Comparison of ENCODE assay signal across 12 mouse cellular contexts in the genomic region with DNA sequence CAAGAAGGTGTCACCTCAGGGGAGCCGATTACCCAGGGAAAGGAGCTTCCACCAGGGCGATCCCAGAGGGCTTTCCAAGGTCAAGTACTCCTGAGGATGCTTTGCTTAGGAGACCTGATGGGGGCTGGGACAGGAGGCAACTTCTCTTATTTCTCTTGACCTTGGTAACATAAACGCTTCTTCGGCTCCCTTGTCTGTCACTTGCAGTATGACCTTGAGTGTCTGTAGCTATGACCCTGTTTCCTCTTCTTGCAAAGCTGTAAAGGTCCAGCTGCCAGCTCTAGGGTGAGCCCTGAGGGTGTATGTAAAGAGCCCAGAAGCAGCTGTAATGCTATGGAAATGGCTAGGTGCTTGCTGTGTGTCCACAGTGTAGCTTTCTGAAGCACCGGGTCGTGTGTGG. TPM values are rescaled to one million over a fixed set of nuclear protein-coding genes. Genes with fewer than 3 reads are reported as not detected.
DNase-seq lines count a peak whose midpoint lies in the region; ATAC-seq and TF ChIP-seq lines count a peak whose summit lies in the region.
"Had no signal": no experiment of that assay in that cellular context is flagged by ENCODE, and none has a peak within 500 bp of the region (broad histone marks: within the 10 kb centered on the region; RNA-seq: fewer than 3 reads in every experiment).

No protein-coding gene starts in this region.

- no peaks in the 10 kb centered on the region for H3K36me3 ChIP-seq in intestine, embryonic 14.5 days (ENCODE audit: control insufficient read depth, insufficient read depth, low read length)
- no peaks in the 10 kb centered on the region for H3K36me3 ChIP-seq in intestine, embryonic 15.5 days
- H3K36me3 ChIP-seq in neural tube, embryonic 12.5 days = no peaks in the 10 kb centered on the region
- H3K36me3 ChIP-seq: midbrain, embryonic 12.5 days had no signal

- H3K27me3 ChIP-seq in intestine, embryonic 14.5 days (replicated peaks; ENCODE audit: control insufficient read depth, insufficient read depth, low read length) = no peaks in the 10 kb centered on the region
- no peaks in the 10 kb centered on the region for H3K27me3 ChIP-seq in intestine, embryonic 15.5 days (replicated peaks)
- peaks cover 6% of the 10 kb centered on the region; the same call in 1 of the 2 replicates for H3K27me3 ChIP-seq in neural tube, embryonic 12.5 days (replicated peaks)

- no peak overlapping the region for H3K9ac ChIP-seq in intestine, embryonic 14.5 days (ENCODE audit: low read length)
- no peak overlapping the region for H3K9ac ChIP-seq in intestine, embryonic 15.5 days
- H3K9ac ChIP-seq in neural tube, embryonic 12.5 days = no peak overlapping the region

- H3K27ac ChIP-seq in intestine, embryonic 14.5 days (ENCODE audit: low read depth) = no peak overlapping the region
- no peak overlapping the region for H3K27ac ChIP-seq in intestine, embryonic 15.5 days
- no peak overlapping the region for H3K27ac ChIP-seq in neural tube, embryonic 12.5 days
- H3K27ac ChIP-seq in embryonic fibroblast, embryonic 13.5 days (ENCODE audit: insufficient read depth, low read length) = no peak overlapping the region
- H3K27ac ChIP-seq: midbrain, embryonic 12.5 days had no signal

- TF ChIP-seq POLR2A in embryonic fibroblast, embryonic 13.5 days (IDR thresholded peaks at IDR 0.05; ENCODE audit: low read depth, low read length) = 0 out of 2 replicates have a peak, but pooled peaks have one; percentile 11

- WGBS in intestine, embryonic 14.5 days = 68% methylated on average over 6 of the region's 6 CpGs
- WGBS in intestine, embryonic 15.5 days = 66% methylated on average over 6 of the region's 6 CpGs
- 85% methylated on average over 6 of the region's 6 CpGs for WGBS in neural tube, embryonic 12.5 days

- no peak for DNase-seq in intestine, embryonic 14.5 days (ENCODE audit: low spot score)
- DNase-seq in neural tube, embryonic 10.5 days (ENCODE audit: extremely low spot score, low spot score) = no peak
- no peak for DNase-seq in right cerebral cortex, postnatal 4 days
- DNase-seq in cerebellum, adult 11 months = no peak
- DNase-seq: adrenal gland, postnatal 36 days; cerebellum, adult 9-11 months; gastrocnemius, postnatal 36 days; kidney, postnatal 36 days had no signal

- no peaks in the 10 kb centered on the region for H3K9me3 ChIP-seq in intestine, embryonic 14.5 days (ENCODE audit: control insufficient read depth, low read length)
- H3K9me3 ChIP-seq in intestine, embryonic 15.5 days = no peaks in the 10 kb centered on the region
- H3K9me3 ChIP-seq in neural tube, embryonic 12.5 days = no peaks in the 10 kb centered on the region

- peak overlapping the region; percentile 84; the same call in 1 of the 2 replicates for H3K4me2 ChIP-seq in intestine, embryonic 14.5 days (ENCODE audit: low read length)
- no peak overlapping the region; the same call in 1 of the 2 replicates for H3K4me2 ChIP-seq in intestine, embryonic 15.5 days (replicated peaks)
- peak overlapping the region; percentile 79; the same call in 1 of the 2 replicates for H3K4me2 ChIP-seq in neural tube, embryonic 12.5 days (replicated peaks)

- H3K4me3 ChIP-seq in intestine, embryonic 14.5 days (ENCODE audit: low read depth, low read length) = no peak overlapping the region
- H3K4me3 ChIP-seq in intestine, embryonic 15.5 days (replicated peaks) = no peak overlapping the region
- H3K4me3 ChIP-seq in neural tube, embryonic 12.5 days = no peak overlapping the region
- no peak overlapping the region for H3K4me3 ChIP-seq in embryonic fibroblast, embryonic 13.5 days (ENCODE audit: insufficient read depth, low read length)

- ATAC-seq in intestine, embryonic 14.5 days (replicated peaks; ENCODE audit: low FRiP score, low TSS enrichment, low read depth) = no peak
- no peak for ATAC-seq in intestine, embryonic 15.5 days
- no peak for ATAC-seq in neural tube, embryonic 12.5 days (ENCODE audit: low FRiP score, low read depth)

- H3K4me1 ChIP-seq in intestine, embryonic 14.5 days (replicated peaks; ENCODE audit: control insufficient read depth, insufficient read depth, low read length) = peaks cover 20% of the 10 kb centered on the region
- peaks cover 24% of the 10 kb centered on the region for H3K4me1 ChIP-seq in intestine, embryonic 15.5 days (replicated peaks)
- H3K4me1 ChIP-seq in neural tube, embryonic 12.5 days = peaks cover 13% of the 10 kb centered on the region
- no peaks in the 10 kb centered on the region for H3K4me1 ChIP-seq in embryonic fibroblast, embryonic 13.5 days (ENCODE audit: control insufficient read depth, insufficient read depth, low read length)

- TF ChIP-seq CTCF in embryonic fibroblast, embryonic 13.5 days (IDR thresholded peaks at IDR 0.05; ENCODE audit: borderline replicate concordance, insufficient read depth, low read length) = no peak

RNA-seq across cellular contexts. Expression of gene Prdm11, which starts 1.1 kb away (rescaled TPM):
- polyA plus RNA-seq in intestine, embryonic 14.5 days (2014; fragmentation: Nextera tagmentation; extraction: Ambion mirVana) = 5.1 and 5.5 TPM in 2 replicates
- polyA plus RNA-seq in intestine, embryonic 15.5 days (2015; fragmentation: Nextera tagmentation; extraction: Ambion mirVana) = 8.0 and 8.6 TPM in 2 replicates
- polyA plus RNA-seq in neural tube, embryonic 12.5 days (2016; fragmentation: Nextera tagmentation; extraction: Ambion mirVana) = 2.9 and 5.1 TPM in 2 replicates
- polyA plus RNA-seq in embryonic fibroblast, embryonic 13.5 days (2011; ENCODE audit: insufficient read length, low read depth, missing spikeins) = 2.7 and 6.3 TPM in 2 replicates
